Mouse (Mus musculus) urinary bladder, postnatal 36 days (tissue): ENCODE results near the gene Epas1.

Experiments used
- DNase-seq, 2 experiments: peaks; one replicate each; pipeline ENCODE4 v3.0.0; 2022; ENCODE audit warnings: low spot score in 2 of 2, mixed read lengths in 1 of 2

Gene Epas1

GRCm38 (mm10) chr17:86827391-86828165 lies 74.1 kb downstream of the Epas1 start:
- DNase-seq = no peak

GRCm38 (mm10) chr17:86828500-86828899 lies 75.0 kb downstream of the Epas1 start:
- no peak for DNase-seq

- DNase-seq = no peak
Observed at GRCm38 (mm10) chr17:86829383-86830175, 76.1 kb downstream of the Epas1 start.

GRCm38 (mm10) chr17:86830893-86831292 lies 77.4 kb downstream of the Epas1 start:
- peak; percentile 12 to 34 for DNase-seq

GRCm38 (mm10) chr17:86832562-86833327 lies 79.2 kb downstream of the Epas1 start:
- no peak for DNase-seq

GRCm38 (mm10) chr17:86833945-86834344 lies 80.4 kb downstream of the Epas1 start:
- DNase-seq = no peak

GRCm38 (mm10) chr17:86839308-86839707 lies 85.8 kb downstream of the Epas1 start:
- DNase-seq = no peak

GRCm38 (mm10) chr17:86850700-86851337 lies 97.3 kb downstream of the Epas1 start:
- DNase-seq = no peak

- no peak for DNase-seq
Observed at GRCm38 (mm10) chr17:86851782-86852181, 98.3 kb downstream of the Epas1 start.

- DNase-seq = no peak
Observed at GRCm38 (mm10) chr17:86852591-86853031, 99.1 kb downstream of the Epas1 start.

GRCm38 (mm10) chr17:86870586-86870985 lies 117.1 kb downstream of the Epas1 start:
- no peak for DNase-seq

- DNase-seq = no peak
Observed at GRCm38 (mm10) chr17:86872643-86873042, 119.1 kb downstream of the Epas1 start.

GRCm38 (mm10) chr17:86876940-86877339 lies 123.4 kb downstream of the Epas1 start:
- no peak for DNase-seq

GRCm38 (mm10) chr17:86877747-86878146 lies 124.2 kb downstream of the Epas1 start:
- DNase-seq = no peak

- DNase-seq = no peak
Observed at GRCm38 (mm10) chr17:86880056-86880455, 126.6 kb downstream of the Epas1 start.

GRCm38 (mm10) chr17:86880461-86881044 lies 127.1 kb downstream of the Epas1 start:
- DNase-seq = no peak
